Mouse (Mus musculus) stomach, embryonic 16.5 days (tissue): Measurements from ENCODE around the gene Tmem200a. TPM values are rescaled to one million over a fixed set of nuclear protein-coding genes. Genes with fewer than 3 reads are reported as not detected.

ENCODE experiments used
- ATAC-seq: fragments of 200-750 bp; cut with Nextera tagmentation; 2 replicates; pipeline ENCODE4 v1.8.0; 2017; ENCODE audit warnings: moderate number of reproducible peaks, moderate TSS enrichment; ENCODE audit not compliant: insufficient read depth, low FRiP score
- H3K27ac ChIP-seq: fragments of 300-500 bp; sonication (generic); 2 replicates; pipeline ENCODE4 v1.5.1; 2014; ENCODE audit warnings: low read length
- H3K27me3 ChIP-seq: fragments of 300-500 bp; sonication (generic); 2 replicates; pipeline ENCODE4 v1.6.1; 2014; ENCODE audit warnings: low read length, control low read depth, mixed read lengths; ENCODE audit not compliant: control insufficient read depth, insufficient read depth
- H3K36me3 ChIP-seq: fragments of 300-500 bp; sonication (generic); 2 replicates; pipeline ENCODE4 v1.6.1; 2014; ENCODE audit warnings: low read length; ENCODE audit not compliant: control insufficient read depth, insufficient read depth
- H3K4me1 ChIP-seq: fragments of 300-500 bp; sonication (generic); 2 replicates; pipeline ENCODE4 v1.6.1; 2014; ENCODE audit warnings: low read length, control low read depth, mixed read lengths; ENCODE audit not compliant: control insufficient read depth, insufficient read depth
- H3K4me2 ChIP-seq: fragments of 300-500 bp; sonication (generic); 2 replicates; pipeline ENCODE4 v1.6.1; 2014; ENCODE audit warnings: low read depth, low read length, mixed read lengths
- H3K4me3 ChIP-seq: fragments of 300-500 bp; sonication (generic); replicated peaks from 2 replicates; pipeline ENCODE4 v1.5.1; 2014; ENCODE audit warnings: mild to moderate bottlenecking, low read length
- H3K9ac ChIP-seq: fragments of 300-500 bp; sonication (generic); 2 replicates; pipeline ENCODE4 v1.6.1; 2014; ENCODE audit warnings: low read length
- H3K9me3 ChIP-seq: fragments of 300-500 bp; sonication (generic); replicated peaks from 2 replicates; pipeline ENCODE4 v1.6.1; 2016; ENCODE audit warnings: low read length, control low read depth; ENCODE audit not compliant: control insufficient read depth
- WGBS: fragments of 180-500 bp; shearing (Covaris S2); extraction: QIAGEN DNeasy Blood & Tissue Kit; methylation state at CpG from one replicate; pipeline ENCODE4 v1.1.7; 2014; 5-methylcytosine and 5-hydroxymethylcytosine counted together
- polyA plus RNA-seq: library from polyadenylated mRNA; unstranded; fragments of >200 nt; fragmentation: Nextera tagmentation; extraction: Ambion mirVana; gene quantifications from 2 replicates; pipeline ENCODE4 v1.2.1, GENCODE M21; 2015

Tmem200a gene
- polyA plus RNA-seq, 1 experiment from 2014 or later: 18.7 TPM

DNA sequence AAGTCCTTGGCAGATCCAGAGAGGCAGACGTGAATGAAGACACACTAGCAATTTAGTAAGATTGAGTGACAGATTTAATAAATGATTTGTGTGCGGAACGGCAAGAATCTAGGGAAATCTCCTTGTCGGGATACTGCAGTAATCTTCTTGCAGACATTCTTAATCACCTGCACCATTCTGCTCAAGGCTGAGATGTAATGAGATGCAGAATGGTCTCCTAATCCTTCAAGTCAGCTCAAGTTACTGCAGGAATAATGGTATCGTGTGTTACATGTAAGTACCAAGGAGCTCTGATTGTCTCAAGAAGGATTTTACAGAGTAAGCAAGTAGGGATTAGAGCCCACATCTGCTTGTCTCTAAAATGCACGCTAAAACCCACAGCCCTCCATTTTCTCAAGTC is 210.1 kb downstream of the Tmem200a start:
- Histone ChIP-seq H3K9me3 (no peaks in the 10 kb centered on the region), H3K36me3 (no peaks in the 10 kb centered on the region), H3K27me3 (no peaks in the 10 kb centered on the region), H3K27ac (no peak overlapping the region), H3K4me2 (no peak overlapping the region), H3K4me1 (no peaks in the 10 kb centered on the region), H3K9ac (no peak overlapping the region), H3K4me3 (no peak overlapping the region)
- 58% methylated on average over 6 of the region's 6 CpGs for WGBS
- ATAC-seq: no peak

Other genes with a start within 250 kb of the Tmem200a start
- 0.36 and 1.0 TPM in 2 replicates for gene Gm9767, start 797 bp downstream of the Tmem200a start, polyA plus RNA-seq
- 0.18 and 0.32 TPM in 2 replicates for gene Samd3, start 150.7 kb upstream of the Tmem200a start, polyA plus RNA-seq